9 mouse cellular contexts compared by ENCODE assay signal in genomic region chr2:33347607-33348006, GRCm38 (mm10). TPM values are rescaled to one million over a fixed set of nuclear protein-coding genes. Genes with fewer than 3 reads are reported as not detected.
A peak's percentile ranks its signal among the peaks of the same experiment; 100 is the strongest.
DNase-seq lines count a peak whose midpoint lies in the region; ATAC-seq and TF ChIP-seq lines count a peak whose summit lies in the region.
"Had no signal": no experiment of that assay in that cellular context is flagged by ENCODE, and none has a peak within 500 bp of the region (broad histone marks: within the 10 kb centered on the region; RNA-seq: fewer than 3 reads in every experiment).

No protein-coding gene starts in this region.

- H3K4me2 ChIP-seq in midbrain, postnatal 0 days (ENCODE audit: low read depth, low read length, poor library complexity, severe bottlenecking), result no peak overlapping the region
- H3K4me2 ChIP-seq: limb, embryonic 13.5 days had no signal

- no peak overlapping the region for H3K9ac ChIP-seq in midbrain, postnatal 0 days (replicated peaks; ENCODE audit: low read length, poor library complexity, severe bottlenecking)

- DNase-seq in heart, postnatal 4 days, result peak; percentile 81
- no peak for DNase-seq in heart, adult 11 months
- peak; percentile 69 to 74 for DNase-seq in right cerebral cortex, postnatal 10 days (ENCODE audit: low spot score in 2 of 2)
- DNase-seq in right cerebral cortex, postnatal 25 days, result no peak
- peak; percentile 73 for DNase-seq in gastrocnemius, postnatal 10 days
- peak; percentile 42 for DNase-seq in midbrain, postnatal 0 days (ENCODE audit: low spot score)
- no peak for DNase-seq in yolk sac, embryonic 10.5 days (ENCODE audit: low spot score)

- peak; percentile 41 for TF ChIP-seq CTCF in bone marrow macrophage, adult 2 months (IDR thresholded peaks at IDR 0.05; ENCODE audit: low read depth, low read length)
- TF ChIP-seq CTCF in midbrain, postnatal 0 days (IDR thresholded peaks at IDR 0.05), result peak; percentile 86

- no peak for ATAC-seq in midbrain, postnatal 0 days (ENCODE audit: low FRiP score)

- H3K27me3 ChIP-seq in midbrain, postnatal 0 days (ENCODE audit: insufficient read depth, low read length), result no peaks in the 10 kb centered on the region
- H3K27me3 ChIP-seq: limb, embryonic 13.5 days had no signal

- H3K36me3 ChIP-seq in midbrain, postnatal 0 days (ENCODE audit: insufficient read depth, low read length), result no peaks in the 10 kb centered on the region
- H3K36me3 ChIP-seq: limb, embryonic 13.5 days had no signal

- H3K4me3 ChIP-seq in bone marrow macrophage, adult 2 months (ENCODE audit: insufficient read depth, low read length), result no peak overlapping the region
- no peak overlapping the region for H3K4me3 ChIP-seq in midbrain, postnatal 0 days (ENCODE audit: low read depth, low read length)
- H3K4me3 ChIP-seq: limb, embryonic 13.5 days had no signal

- H3K27ac ChIP-seq in bone marrow macrophage, adult 2 months (ENCODE audit: insufficient read depth, low read depth, low read length), result no peak overlapping the region
- H3K27ac ChIP-seq in midbrain, postnatal 0 days (ENCODE audit: low read depth, low read length), result no peak overlapping the region
- H3K27ac ChIP-seq: limb, embryonic 13.5 days had no signal

- TF ChIP-seq POLR2A in bone marrow macrophage, adult 2 months (IDR thresholded peaks at IDR 0.05; ENCODE audit: borderline replicate concordance, low read depth, low read length), result no peak

- WGBS in midbrain, postnatal 0 days, result 48% methylated on average over 3 of the region's 3 CpGs

- peaks cover 21% of the 10 kb centered on the region for H3K4me1 ChIP-seq in bone marrow macrophage, adult 2 months (ENCODE audit: control insufficient read depth, insufficient read depth, low read length)
- peaks cover 4% of the 10 kb centered on the region; the same call in 1 of the 2 replicates for H3K4me1 ChIP-seq in midbrain, postnatal 0 days (ENCODE audit: insufficient read depth, low read length)

- H3K9me3 ChIP-seq in midbrain, postnatal 0 days (ENCODE audit: low read length), result no peaks in the 10 kb centered on the region
- H3K9me3 ChIP-seq: limb, embryonic 13.5 days had no signal

RNA-seq across cellular contexts. Expression of gene Ralgps1, which starts 23.7 kb away (rescaled TPM):
- total RNA-seq in heart, postnatal 4 days (2021), result 1 to 10 TPM; 8.7 to 8.8 TPM
- 7.4 and 7.6 TPM in 2 replicates for polyA plus RNA-seq in bone marrow macrophage, adult 2 months (2012; ENCODE audit: insufficient read depth, insufficient read length, missing spikeins)
- 1 to 10 TPM; 4.1 to 5.2 TPM for total RNA-seq in gastrocnemius, postnatal 10 days (2021)
- 74.6 and 88.7 TPM in 2 replicates for total RNA-seq in midbrain, postnatal 0 days (2014; rRNA removed)
- polyA plus RNA-seq in midbrain, postnatal 0 days (2015; fragmentation: Nextera tagmentation; extraction: Ambion mirVana), result 26.2 and 26.4 TPM in 2 replicates

Comparison
In these comparisons a context has a peak if more than half of its experiments do, and no peak if none do; other contexts are left out.
1. DNase-seq: peak in heart, postnatal 4 days (single experiment), right cerebral cortex, postnatal 10 days (2 of 2), gastrocnemius, postnatal 10 days (single experiment) and midbrain, postnatal 0 days (single experiment); none in heart, adult 11 months (single experiment), right cerebral cortex, postnatal 25 days (single experiment) and yolk sac, embryonic 10.5 days (single experiment).